Mouse (Mus musculus) lung, postnatal 0 days (tissue): ENCODE results near the gene Trnau1ap. TPM values are rescaled to one million over a fixed set of nuclear protein-coding genes. Genes with fewer than 3 reads are reported as not detected.

ENCODE experiments used
- ATAC-seq: fragments of 200-750 bp; cut with Nextera tagmentation; 2 replicates; pipeline ENCODE4 v1.8.0; 2017; ENCODE audit warnings: moderate library complexity
- DNase-seq: peaks from one replicate; pipeline ENCODE4 v3.0.0-alpha.2; 2016; ENCODE audit warnings: low spot score
- H3K27ac ChIP-seq: fragments of 300-500 bp; sonication (generic); 2 replicates; pipeline ENCODE4 v1.5.1; 2014; ENCODE audit warnings: antibody characterized with exemption, mild to moderate bottlenecking, low read length, mixed read lengths
- H3K27me3 ChIP-seq: fragments of 300-500 bp; sonication (generic); replicated peaks from 2 replicates; pipeline ENCODE4 v1.6.1; 2014; ENCODE audit warnings: low read length, mixed read lengths; ENCODE audit not compliant: insufficient read depth
- H3K36me3 ChIP-seq: fragments of 300-500 bp; sonication (generic); 2 replicates; pipeline ENCODE4 v1.6.1; 2014; ENCODE audit warnings: low read length, mixed read lengths; ENCODE audit not compliant: insufficient read depth
- H3K4me1 ChIP-seq: fragments of 300-500 bp; sonication (generic); 2 replicates; pipeline ENCODE4 v1.6.1; 2014; ENCODE audit warnings: antibody characterized with exemption, low read depth, low read length, mixed read lengths; ENCODE audit not compliant: insufficient read depth
- H3K4me2 ChIP-seq: fragments of 300-500 bp; sonication (generic); replicated peaks from 2 replicates; pipeline ENCODE4 v1.6.1; 2014; ENCODE audit warnings: low read depth, mild to moderate bottlenecking, low read length, moderate library complexity, mixed read lengths
- H3K4me3 ChIP-seq: fragments of 300-500 bp; sonication (generic); 2 replicates; pipeline ENCODE4 v1.5.1; 2014; ENCODE audit warnings: low read depth, low read length
- H3K9ac ChIP-seq: fragments of 300-500 bp; sonication (generic); replicated peaks from 2 replicates; pipeline ENCODE4 v1.6.1; 2014; ENCODE audit warnings: low read depth, mild to moderate bottlenecking
- H3K9me3 ChIP-seq: fragments of 300-500 bp; sonication (generic); 2 replicates; pipeline ENCODE4 v1.6.1; 2016; ENCODE audit warnings: low read length, mixed read lengths
- CTCF ChIP-seq: IDR thresholded peaks from 2 replicates; pipeline ENCODE4 v1.5.1; 2016; ENCODE audit warnings: antibody characterized with exemption, mild to moderate bottlenecking
- EP300 ChIP-seq: IDR thresholded peaks from 2 replicates; pipeline ENCODE4 v1.6.1; 2016; ENCODE audit warnings: antibody characterized with exemption, mild to moderate bottlenecking, control low read depth
- WGBS: fragments of 180-500 bp; shearing (Covaris S2); extraction: QIAGEN DNeasy Blood & Tissue Kit; methylation state at CpG from one replicate; pipeline ENCODE4 v1.1.7; 2014; 5-methylcytosine and 5-hydroxymethylcytosine counted together
- polyA plus RNA-seq: library from polyadenylated mRNA; unstranded; fragments of >200 nt; fragmentation: Nextera tagmentation; extraction: Ambion mirVana; gene quantifications from 2 replicates; pipeline ENCODE4 v1.2.1, GENCODE M21; 2015

Trnau1ap gene
- polyA plus RNA-seq, 1 experiment from 2014 or later: 52.9 TPM

DNA sequence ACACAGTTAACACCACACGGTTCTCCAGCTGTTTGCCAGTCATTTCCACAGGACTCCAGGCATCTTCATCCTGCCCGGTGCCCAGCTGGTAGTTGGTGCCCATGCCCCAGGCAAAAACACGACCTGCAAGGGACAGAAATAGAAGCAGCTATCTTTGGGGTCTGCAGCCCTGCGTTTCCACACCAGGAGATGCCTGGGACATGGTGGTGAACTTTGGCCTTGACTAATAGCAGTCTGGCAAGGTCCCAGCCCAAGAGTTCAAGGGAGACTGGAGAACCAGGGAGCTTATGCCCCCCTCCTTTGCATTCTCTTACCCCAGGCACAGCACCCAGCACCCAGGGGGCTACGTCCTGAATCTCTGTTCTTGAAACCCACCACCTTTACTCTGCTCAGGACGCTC is 3.5 kb upstream of the Trnau1ap start:
- Histone ChIP-seq H3K9me3 (no peaks in the 10 kb centered on the region), H3K27me3 (no peaks in the 10 kb centered on the region), H3K27ac (no peak overlapping the region), H3K4me2 (no peak overlapping the region), H3K4me1 (0 out of 2 replicates have a peak, but pooled peaks cover 7% of the 10 kb centered on the region), H3K4me3 (no peak overlapping the region), H3K9ac (no peak overlapping the region), H3K36me3 (0 out of 2 replicates have a peak, but pooled peaks cover 7% of the 10 kb centered on the region)
- ATAC-seq (no peak), DNase-seq (no peak)
- TF ChIP-seq CTCF: no peak
- no peak for TF ChIP-seq EP300
- 75% methylated on average over 6 of the region's 6 CpGs for WGBS

DNA sequence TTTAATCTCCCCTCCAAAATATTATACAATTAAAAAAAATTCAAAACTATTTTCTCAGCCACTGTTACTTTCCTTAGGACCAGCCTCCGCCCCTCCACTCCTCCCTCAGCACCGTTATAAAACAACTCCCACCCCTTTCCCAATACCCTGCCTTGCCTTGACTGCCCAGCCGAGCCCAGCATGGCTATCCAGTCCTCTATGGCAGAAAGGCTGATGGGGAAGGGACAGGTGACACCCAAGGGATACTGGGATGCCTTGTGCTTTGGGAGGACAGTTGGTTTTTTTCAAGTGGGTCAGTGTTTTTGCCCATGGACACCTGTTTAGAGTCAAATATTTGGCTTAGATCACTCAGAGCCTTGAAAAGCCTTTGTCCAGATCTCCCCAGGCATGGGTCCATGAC is 2.6 kb upstream of the Trnau1ap start:
- Histone ChIP-seq H3K27me3 (no peaks in the 10 kb centered on the region), H3K4me3 (no peak overlapping the region), H3K4me1 (0 out of 2 replicates have a peak, but pooled peaks cover 7% of the 10 kb centered on the region), H3K27ac (no peak overlapping the region), H3K4me2 (no peak overlapping the region), H3K9ac (no peak overlapping the region), H3K9me3 (no peaks in the 10 kb centered on the region), H3K36me3 (0 out of 2 replicates have a peak, but pooled peaks cover 7% of the 10 kb centered on the region)
- ATAC-seq (no peak), DNase-seq (no peak)
- TF ChIP-seq EP300 (no peak), CTCF (no peak)
- 82% methylated on average over 3 of the region's 3 CpGs for WGBS

DNA sequence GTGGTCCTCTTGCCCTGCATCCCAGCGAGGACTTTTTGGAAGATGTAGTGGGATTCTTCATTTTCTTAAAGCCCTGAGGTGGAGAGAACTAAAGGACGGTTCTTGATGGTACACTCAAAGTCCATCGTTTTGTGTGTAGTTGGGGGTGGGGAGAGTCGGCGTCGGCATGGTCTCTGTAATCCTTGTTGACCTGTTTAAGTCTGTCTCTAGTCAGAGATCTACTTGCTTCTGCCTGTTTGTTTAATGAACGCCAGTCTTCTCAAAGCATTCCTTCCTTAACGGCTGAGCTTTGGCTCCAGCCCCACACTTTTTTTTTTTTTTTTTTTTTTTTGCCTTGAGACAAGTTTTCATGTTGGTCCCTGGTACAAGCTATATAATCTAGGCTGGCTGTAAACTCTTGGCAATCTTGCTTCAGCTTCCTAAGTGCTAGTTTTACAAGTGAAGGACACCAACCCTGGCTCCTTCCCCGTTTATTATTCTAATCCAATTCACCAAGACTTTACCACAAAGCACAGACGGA is 557 bp upstream of the Trnau1ap start:
- 7% methylated on average over 9 of the region's 10 CpGs for WGBS
- DNase-seq: no peak
- no peaks in the 10 kb centered on the region for H3K9me3 ChIP-seq
- peak overlapping the region; percentile 86 for H3K27ac ChIP-seq
- H3K4me3 ChIP-seq: peak overlapping the region; percentile 49
- no peak for TF ChIP-seq EP300
- no peak for TF ChIP-seq CTCF
- 0 out of 2 replicates have a peak, but pooled peaks cover 9% of the 10 kb centered on the region for H3K36me3 ChIP-seq
- 0 out of 2 replicates have a peak, but pooled peaks cover 7% of the 10 kb centered on the region for H3K4me1 ChIP-seq
- H3K4me2 ChIP-seq: peak overlapping the region; percentile 65
- H3K9ac ChIP-seq: peak overlapping the region; percentile 64
- H3K27me3 ChIP-seq: no peaks in the 10 kb centered on the region
- ATAC-seq: peak; percentile 9; the same call in 1 of the 2 replicates

DNA sequence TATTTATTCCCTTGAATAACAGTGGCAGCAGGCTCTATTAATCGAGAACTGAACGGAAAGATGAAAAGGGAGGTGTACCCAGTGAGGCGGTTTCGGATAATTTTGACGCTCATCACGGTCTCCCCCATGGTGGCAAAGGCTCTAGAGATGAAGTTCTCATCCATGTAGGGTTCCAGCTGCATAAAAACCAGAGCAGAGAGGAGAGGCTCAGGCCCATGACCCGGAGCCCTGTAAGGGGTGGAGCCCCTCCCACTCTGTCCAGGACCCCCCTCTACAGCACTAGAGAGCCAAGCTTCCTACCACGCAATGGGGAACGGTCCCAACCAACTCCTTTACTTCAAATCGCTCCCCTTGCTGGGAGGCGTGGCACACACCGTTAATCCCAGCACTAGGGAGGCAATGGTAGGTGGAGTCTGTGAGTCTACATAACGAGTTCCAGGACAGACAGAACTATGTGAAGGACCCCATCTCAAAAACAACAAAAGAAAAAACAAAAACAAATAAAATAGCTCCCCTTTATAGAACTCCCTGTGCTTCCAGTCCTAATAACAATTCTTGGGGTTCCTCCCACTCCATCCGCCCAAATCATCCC is 851 bp downstream of the Trnau1ap start:
- TF ChIP-seq EP300: no peak
- TF ChIP-seq CTCF: no peak

DNA sequence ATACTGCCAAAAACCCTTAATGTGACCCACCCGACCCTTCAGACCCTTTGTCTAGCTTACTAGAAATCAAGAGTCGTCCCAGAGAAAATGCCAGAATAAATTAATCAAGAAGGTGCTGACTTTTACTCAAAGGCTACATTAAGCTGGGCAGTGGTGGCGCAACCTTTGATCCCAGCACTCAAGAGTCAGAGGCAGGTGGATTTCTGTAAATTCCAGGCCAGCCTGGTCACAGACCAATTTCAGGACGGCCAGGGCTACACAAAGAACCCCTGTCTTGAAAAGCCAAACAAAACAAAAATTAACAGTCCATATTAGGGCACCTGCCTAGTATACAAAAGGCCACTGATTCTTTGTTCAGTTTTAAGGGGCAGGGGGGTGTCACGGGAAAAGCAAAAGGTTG is 2.9 kb downstream of the Trnau1ap start:
- DNase-seq (no peak), ATAC-seq (no peak)
- Histone ChIP-seq H3K4me3 (no peak overlapping the region), H3K27me3 (no peaks in the 10 kb centered on the region), H3K4me1 (0 out of 2 replicates have a peak, but pooled peaks cover 7% of the 10 kb centered on the region), H3K27ac (no peak overlapping the region), H3K9me3 (no peaks in the 10 kb centered on the region), H3K36me3 (0 out of 2 replicates have a peak, but pooled peaks cover 16% of the 10 kb centered on the region), H3K9ac (no peak overlapping the region), H3K4me2 (no peak overlapping the region)
- TF ChIP-seq EP300: no peak
- no peak for TF ChIP-seq CTCF
- WGBS: 74% methylated on average over 5 of the region's 5 CpGs

More for the DNA sequence above, 851 bp downstream of the Trnau1ap start:
- H3K4me1 ChIP-seq: 0 out of 2 replicates have a peak, but pooled peaks cover 7% of the 10 kb centered on the region
- 0 out of 2 replicates have a peak, but pooled peaks cover 6% of the 10 kb centered on the region for H3K36me3 ChIP-seq
- H3K9me3 ChIP-seq: no peaks in the 10 kb centered on the region
- DNase-seq: no peak
- no peak for ATAC-seq
- WGBS: 50% methylated on average over 14 of the region's 14 CpGs
- peak overlapping the region; percentile 49 for H3K4me3 ChIP-seq
- no peaks in the 10 kb centered on the region for H3K27me3 ChIP-seq
- H3K4me2 ChIP-seq: peak overlapping the region; percentile 65
- H3K27ac ChIP-seq: peak overlapping the region; percentile 86; the same call in 1 of the 2 replicates
- peak overlapping the region; percentile 64 for H3K9ac ChIP-seq

DNA sequence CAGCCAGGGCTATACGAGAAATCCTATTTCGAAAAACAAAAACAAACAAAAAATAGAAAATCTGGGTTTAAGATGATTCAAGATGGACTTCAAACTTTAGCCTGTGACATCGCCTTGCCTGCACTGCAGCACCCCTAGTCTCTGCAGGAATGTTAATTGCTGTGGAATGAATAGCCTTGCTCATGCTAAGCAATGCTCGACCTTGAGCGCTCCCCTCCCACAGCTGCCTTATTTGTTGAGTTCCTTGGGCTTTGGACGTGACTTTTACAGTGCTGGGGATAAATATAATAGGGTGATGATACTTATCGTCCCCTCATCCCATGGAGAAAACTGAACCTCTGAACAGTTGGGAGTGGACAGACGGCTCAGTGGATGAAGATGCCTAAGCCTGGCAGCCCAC is 13.6 kb downstream of the Trnau1ap start:
- Histone ChIP-seq H3K9me3 (no peaks in the 10 kb centered on the region), H3K36me3 (peaks cover 17% of the 10 kb centered on the region; the same call in 1 of the 2 replicates), H3K4me1 (no peaks in the 10 kb centered on the region), H3K27ac (no peak overlapping the region), H3K27me3 (no peaks in the 10 kb centered on the region), H3K4me2 (no peak overlapping the region), H3K9ac (no peak overlapping the region), H3K4me3 (no peak overlapping the region)
- DNase-seq: no peak
- ATAC-seq: no peak
- no peak for TF ChIP-seq CTCF
- no peak for TF ChIP-seq EP300
- WGBS: 89% methylated on average over 8 of the region's 8 CpGs
